Mouse (Mus musculus): ENCODE data around the gene Pank2.
A peak's percentile ranks its signal among the peaks of the same experiment; 100 is the strongest.
"Not testable (repeated sequence)": the region's sequence is repeated elsewhere in the genome, so short reads cannot be mapped to it uniquely, and the experiment has no call there.

Pank2 gene

GRCm38 (mm10) chr2:131260544-131261307 lies 1.6 kb upstream of the Pank2 start:
- DNase-seq = no peak

GRCm38 (mm10) chr2:131261481-131262212 lies 648 bp upstream of the Pank2 start:
- no peak for DNase-seq

GRCm38 (mm10) chr2:131262680-131263670 lies 680 bp downstream of the Pank2 start:
- no peak for DNase-seq

GRCm38 (mm10) chr2:131264027-131264426 lies 1.7 kb downstream of the Pank2 start:
- no peak for DNase-seq

DNA sequence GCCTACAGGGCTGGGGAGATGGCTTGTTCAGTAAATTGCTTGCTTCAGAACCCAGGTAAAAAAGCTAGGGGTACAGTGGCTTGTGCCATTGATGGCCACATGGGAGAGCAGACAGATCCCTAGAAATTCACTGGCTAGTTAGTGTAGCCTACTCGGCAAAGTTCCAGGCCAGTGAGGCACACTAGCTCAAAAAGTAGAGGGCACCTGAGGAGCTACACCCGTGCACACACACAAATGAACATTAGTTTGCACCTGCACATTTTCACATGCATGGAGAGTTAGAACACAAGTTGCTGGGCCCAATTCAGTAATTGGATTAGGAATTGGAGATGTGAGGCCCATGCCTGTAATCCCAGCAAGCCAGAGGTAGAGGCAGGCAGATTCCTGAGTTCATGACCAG lies 2.8 kb downstream of the Pank2 start:
- peak in 1 of 2 experiments; percentile 22 for DNase-seq

DNA sequence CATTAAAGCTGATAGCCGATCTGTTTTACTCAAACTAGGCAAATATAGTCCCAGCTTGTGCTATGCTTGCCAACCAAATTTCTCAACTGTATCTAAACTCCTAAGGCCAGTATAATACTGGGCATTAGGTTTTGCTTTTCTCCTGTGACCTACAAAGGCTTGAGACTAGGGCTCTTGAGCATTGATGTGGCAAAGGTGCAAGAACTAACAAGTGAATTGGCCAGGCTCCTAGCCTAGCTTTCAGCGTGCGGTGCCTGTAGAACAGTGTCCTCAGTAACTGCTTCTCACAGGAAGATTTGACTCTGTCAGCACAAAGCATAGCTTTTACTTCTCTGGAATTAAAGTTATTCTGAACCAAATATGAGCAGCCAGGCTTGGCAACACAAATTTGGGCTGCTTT lies 13.2 kb downstream of the Pank2 start:
- DNase-seq = no peak

DNA sequence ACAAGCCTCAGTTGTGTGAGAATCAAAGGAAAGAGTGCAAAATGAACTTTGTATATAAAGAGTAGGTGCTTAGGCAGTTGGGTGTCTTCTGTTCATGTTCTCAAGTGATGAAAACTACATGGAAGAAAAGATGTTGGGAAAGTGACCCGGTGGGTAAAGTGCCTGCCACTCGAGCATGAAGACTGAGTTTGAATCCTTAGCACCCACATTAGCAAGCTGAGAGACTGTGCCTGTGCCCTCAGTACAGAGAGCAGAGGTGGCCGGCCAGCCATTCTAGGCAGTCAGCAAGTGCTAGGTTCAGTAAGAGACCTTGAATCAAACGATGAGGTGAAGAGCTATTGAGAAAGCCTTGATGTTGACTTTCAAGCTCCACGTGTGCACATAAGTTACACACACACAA lies 14.4 kb downstream of the Pank2 start:
- DNase-seq = peak in 1 of 2 experiments; percentile 18

DNA sequence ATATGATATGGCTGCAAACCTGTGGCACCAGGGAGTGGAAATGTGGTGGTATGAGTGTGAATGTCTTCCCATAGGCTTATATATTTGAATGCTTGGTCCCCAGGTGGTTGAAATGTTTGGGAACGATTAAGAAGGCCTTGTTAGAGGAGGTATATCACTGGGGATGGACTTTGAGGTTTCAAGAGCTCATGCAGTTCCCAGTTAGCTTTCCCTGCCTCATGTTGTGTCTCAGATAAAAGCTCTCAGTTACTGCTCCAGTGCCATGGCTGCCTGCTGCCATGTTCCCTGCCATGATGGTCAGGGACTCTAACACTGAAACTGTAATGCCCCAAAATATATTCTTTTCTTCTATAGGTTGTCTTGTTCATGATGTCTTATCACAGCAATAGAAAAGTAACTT lies 19.3 kb downstream of the Pank2 start:
- DNase-seq = no peak

- DNase-seq = no peak
Measured at GRCm38 (mm10) chr2:131286276-131286675, 24.0 kb downstream of the Pank2 start.

GRCm38 (mm10) chr2:131290669-131291068 lies 28.4 kb downstream of the Pank2 start:
- DNase-seq = no peak

DNA sequence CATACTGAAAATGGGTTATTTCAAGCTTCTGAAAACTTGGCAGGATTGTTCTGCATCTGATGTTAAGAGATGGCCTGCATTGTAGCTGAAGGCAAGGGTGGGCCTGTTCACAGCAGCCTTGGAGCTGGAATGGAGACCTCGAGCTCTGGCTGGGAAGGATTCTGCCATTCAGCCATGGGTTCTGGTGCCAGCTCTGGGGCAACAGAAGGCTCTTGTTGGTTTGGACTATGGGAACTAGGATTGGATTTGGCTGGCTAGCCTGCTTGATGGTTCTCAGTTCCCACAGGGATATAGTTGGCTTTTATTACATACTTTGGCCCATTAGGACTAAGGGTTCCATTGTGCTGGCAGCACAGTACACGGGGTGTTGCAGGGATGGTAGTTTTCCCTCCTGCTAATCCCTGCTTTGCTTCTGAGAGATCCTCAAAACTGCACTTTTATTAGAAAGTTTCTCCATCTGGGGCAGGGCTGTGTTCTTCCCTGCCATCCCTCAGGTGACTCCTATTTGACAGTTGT lies 34.5 kb downstream of the Pank2 start:
- DNase-seq = no peak

GRCm38 (mm10) chr2:131298674-131299073 lies 36.4 kb downstream of the Pank2 start:
- not testable (repeated sequence) for DNase-seq

DNA sequence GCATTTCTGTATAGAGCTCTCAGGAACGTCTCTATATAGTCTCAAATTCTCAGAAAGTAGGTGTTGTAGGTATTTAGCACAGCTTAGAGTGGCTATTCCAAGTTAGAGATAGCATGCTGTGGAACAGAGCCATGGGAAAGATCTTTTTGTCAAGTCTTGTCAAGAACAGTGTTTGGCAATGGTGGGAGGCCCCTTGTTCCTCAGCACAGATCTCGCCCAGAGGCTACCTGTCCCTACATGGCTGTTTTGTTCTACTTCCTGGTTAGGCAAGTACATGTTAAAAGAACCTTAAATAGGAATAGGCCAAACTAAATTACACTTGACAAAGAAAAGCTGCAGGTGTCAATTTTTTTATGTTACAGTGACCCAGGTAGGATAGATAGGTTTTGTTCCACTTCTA lies 38.2 kb downstream of the Pank2 start:
- no peak for DNase-seq

GRCm38 (mm10) chr2:131301635-131302034 lies 39.3 kb downstream of the Pank2 start:
- no peak for DNase-seq

DNA sequence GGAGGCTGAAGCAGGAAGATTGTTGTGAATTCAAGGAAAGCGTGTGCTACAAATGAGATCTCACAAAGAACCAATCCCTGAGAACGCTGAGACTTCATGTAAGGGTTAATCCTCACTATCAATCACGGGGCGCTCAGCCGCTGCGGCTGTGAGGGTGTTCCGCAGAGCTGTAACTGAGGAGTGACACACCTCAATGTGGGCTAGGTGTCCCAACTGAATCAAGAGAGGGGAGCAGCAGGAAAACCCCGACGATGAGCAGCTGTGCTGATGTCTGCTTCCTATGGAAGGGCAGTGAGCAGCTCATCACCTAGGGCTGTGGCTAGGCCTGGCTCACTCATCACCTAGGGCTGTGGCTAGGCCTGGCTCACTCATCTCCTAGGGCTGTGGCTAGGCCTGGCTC lies 42.2 kb downstream of the Pank2 start:
- DNase-seq = no peak

DNA sequence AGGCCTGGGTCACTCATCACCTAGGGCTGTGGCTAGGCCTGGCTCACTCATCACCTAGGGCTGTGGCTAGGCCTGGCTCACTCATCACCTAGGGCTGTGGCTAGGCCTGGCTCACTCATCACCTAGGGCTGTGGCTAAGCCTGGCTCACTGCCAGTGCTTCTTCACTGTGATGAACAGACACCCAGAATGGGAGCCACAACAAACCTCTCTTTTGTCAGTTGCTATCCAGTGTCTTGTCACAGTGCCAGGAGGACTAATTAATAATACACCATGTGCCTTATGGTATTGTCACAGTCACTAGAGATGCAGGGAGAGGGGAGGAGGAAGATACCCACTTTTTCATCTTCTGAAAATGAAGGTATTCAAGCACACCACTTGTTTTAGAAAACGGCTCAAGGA lies 42.9 kb downstream of the Pank2 start:
- DNase-seq = peak in 1 of 2 experiments; percentile 38

DNA sequence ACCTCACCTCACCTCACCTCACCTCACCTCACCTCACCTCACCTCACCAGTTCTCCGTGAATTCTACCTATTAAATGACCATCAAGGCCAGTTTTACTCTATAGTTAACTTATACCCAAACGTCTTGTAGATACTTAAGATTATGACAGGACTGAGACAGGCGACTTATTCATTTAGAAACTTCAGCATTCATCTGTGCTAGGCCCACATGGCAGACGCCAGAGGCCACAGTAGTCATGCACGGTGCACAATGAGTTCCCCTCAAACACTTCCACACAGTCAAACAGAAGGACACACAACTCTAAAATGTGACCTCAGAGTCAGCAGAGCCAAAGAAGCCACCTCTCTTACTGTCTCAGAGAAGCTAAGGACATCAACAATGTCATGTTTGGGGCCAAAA lies 45.1 kb downstream of the Pank2 start:
- DNase-seq = no peak

GRCm38 (mm10) chr2:131307822-131308221 lies 45.5 kb downstream of the Pank2 start:
- DNase-seq = no peak

- peak; percentile 45 to 83 for DNase-seq
Measured at GRCm38 (mm10) chr2:131309296-131309695, 47.0 kb downstream of the Pank2 start.

DNA sequence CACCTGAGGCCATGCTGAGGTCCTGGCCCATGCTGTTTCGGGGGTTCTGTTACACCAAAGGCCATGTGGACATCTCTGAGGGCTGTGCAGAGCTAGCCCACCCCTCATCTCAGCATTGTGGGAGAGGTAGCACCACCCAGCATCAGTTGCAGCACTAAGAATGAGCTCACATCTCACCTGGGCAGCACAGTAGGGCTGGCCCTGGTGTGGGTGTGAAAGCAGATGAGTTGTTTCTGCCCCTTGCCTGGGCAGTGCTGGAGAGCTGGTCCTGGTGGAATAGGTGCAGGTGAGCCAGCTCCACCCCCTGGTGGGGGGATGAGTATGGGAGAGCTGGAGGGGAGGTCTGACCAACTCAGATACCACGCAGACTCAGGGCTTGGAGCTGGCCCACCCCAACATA lies 53.9 kb downstream of the Pank2 start:
- no peak for DNase-seq

DNA sequence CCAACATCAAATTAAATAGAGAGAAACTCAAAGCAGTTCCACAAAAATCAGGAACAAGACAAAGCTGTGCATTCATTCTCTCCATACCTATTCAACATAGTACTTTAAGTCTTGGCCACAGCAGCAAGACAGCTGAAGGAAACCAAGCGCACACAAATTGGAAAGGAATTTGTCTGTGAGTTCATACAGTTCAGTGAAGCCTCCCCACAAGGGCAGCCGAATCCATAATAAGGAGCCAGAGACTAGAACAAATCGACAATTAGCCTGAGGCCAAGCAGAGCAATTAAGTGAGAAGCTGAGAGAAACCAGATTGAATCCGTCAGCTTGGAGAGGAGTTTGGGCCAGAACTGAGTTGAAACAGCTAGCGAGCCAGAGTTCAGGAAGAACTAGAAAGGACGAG lies 57.1 kb downstream of the Pank2 start:
- no peak for DNase-seq

- peak; percentile 44 to 51 for DNase-seq
Measured at GRCm38 (mm10) chr2:131321192-131321591, 58.9 kb downstream of the Pank2 start.

DNA sequence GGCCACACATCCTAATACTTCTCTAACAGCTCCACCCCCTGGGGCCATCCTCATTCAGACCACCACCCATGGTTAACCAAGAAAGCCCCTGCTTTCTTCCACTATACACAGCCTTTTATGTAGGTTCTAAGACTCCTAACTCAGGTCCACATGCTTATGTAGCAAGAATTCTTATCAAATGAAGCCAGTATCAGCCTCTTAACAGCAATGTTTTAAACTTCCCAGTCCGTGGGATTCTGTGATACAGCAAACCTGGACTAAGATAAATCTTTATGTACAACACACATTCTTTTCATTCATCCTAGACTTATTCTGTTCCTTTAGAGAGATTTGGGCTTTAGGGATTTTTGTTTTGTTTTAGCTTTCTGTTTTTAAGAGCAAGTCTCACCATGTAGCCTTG lies 61.4 kb downstream of the Pank2 start:
- no peak for DNase-seq

All from kidney, postnatal 36 days (tissue).